Comparison of ENCODE assay signal across 7 mouse cellular contexts in the genomic region with DNA sequence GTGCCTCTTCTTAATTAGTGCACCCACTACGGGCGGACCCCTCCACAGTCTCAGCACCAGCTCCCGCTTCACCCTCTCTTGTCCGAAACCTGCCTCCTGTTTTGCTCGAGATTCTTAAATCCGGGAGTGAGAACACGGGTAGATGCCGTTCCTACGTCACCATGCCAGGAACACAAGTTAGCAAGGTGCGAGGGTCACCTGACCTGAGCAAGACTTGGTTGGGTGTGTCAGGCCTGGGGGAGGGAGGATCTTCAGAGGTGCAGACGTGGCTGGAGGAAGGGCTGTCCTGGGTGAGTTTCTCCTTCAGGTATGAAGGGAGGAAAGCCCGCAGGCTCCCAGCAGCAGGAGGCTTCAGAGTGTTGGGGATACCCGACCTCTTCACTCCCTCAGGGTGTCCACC. TPM values are rescaled to one million over a fixed set of nuclear protein-coding genes. Genes with fewer than 3 reads are reported as not detected.
A peak's percentile ranks its signal among the peaks of the same experiment; 100 is the strongest.
DNase-seq lines count a peak whose midpoint lies in the region; ATAC-seq lines count a peak whose summit lies in the region.

A gene (plus strand): TSS at position 239 of the 400 bp plus-strand sequence.

- H3K4me3 ChIP-seq in megakaryocyte, embryonic 14.5 days (replicated peaks): peak within 1 kb of the TSS; percentile 28
- H3K4me3 ChIP-seq in embryonic facial prominence, embryonic 14.5 days (ENCODE audit: low read depth, low read length): no peak within 1 kb of the TSS
- H3K4me3 ChIP-seq in neural tube, embryonic 14.5 days (ENCODE audit: low read depth, low read length): no peak within 1 kb of the TSS

- no peak for ATAC-seq in megakaryocyte, adult 5-6 weeks (ENCODE audit: poor library complexity, severe bottlenecking)
- no peak for ATAC-seq in embryonic facial prominence, embryonic 14.5 days (ENCODE audit: low read depth)
- ATAC-seq in neural tube, embryonic 14.5 days (ENCODE audit: low read depth): no peak

- H3K27me3 ChIP-seq in megakaryocyte, embryonic 14.5 days (replicated peaks): peaks cover 50% of the 10 kb centered on the region
- no peaks in the 10 kb centered on the region for H3K27me3 ChIP-seq in embryonic facial prominence, embryonic 14.5 days (replicated peaks; ENCODE audit: control insufficient read depth, insufficient read depth, low read length)
- no peaks in the 10 kb centered on the region for H3K27me3 ChIP-seq in neural tube, embryonic 14.5 days (ENCODE audit: control insufficient read depth, insufficient read depth, low read length)

- H3K4me2 ChIP-seq in embryonic facial prominence, embryonic 14.5 days (ENCODE audit: low read depth, low read length): no peak within 1 kb of the TSS
- no peak within 1 kb of the TSS for H3K4me2 ChIP-seq in neural tube, embryonic 14.5 days (ENCODE audit: low read depth, low read length)

- H3K9me3 ChIP-seq in megakaryocyte, embryonic 14.5 days: no peaks in the 10 kb centered on the region
- no peaks in the 10 kb centered on the region for H3K9me3 ChIP-seq in embryonic facial prominence, embryonic 14.5 days (ENCODE audit: control insufficient read depth, low read length)
- no peaks in the 10 kb centered on the region for H3K9me3 ChIP-seq in neural tube, embryonic 14.5 days (ENCODE audit: control insufficient read depth, low read length)

- H3K27ac ChIP-seq in embryonic facial prominence, embryonic 14.5 days (replicated peaks; ENCODE audit: low read depth, low read length): no peak within 1 kb of the TSS
- no peak within 1 kb of the TSS for H3K27ac ChIP-seq in neural tube, embryonic 14.5 days (ENCODE audit: low read depth, low read length)

- H3K9ac ChIP-seq in embryonic facial prominence, embryonic 14.5 days (ENCODE audit: low read depth, low read length): no peak within 1 kb of the TSS
- H3K9ac ChIP-seq in neural tube, embryonic 14.5 days (replicated peaks; ENCODE audit: low read depth, low read length): no peak within 1 kb of the TSS

- WGBS in embryonic facial prominence, embryonic 14.5 days: 24% methylated on average over 13 of the region's 13 CpGs
- 18% methylated on average over 13 of the region's 13 CpGs for WGBS in neural tube, embryonic 14.5 days

- peaks cover 54% of the 10 kb centered on the region for H3K4me1 ChIP-seq in megakaryocyte, embryonic 14.5 days
- H3K4me1 ChIP-seq in embryonic facial prominence, embryonic 14.5 days (ENCODE audit: control insufficient read depth, insufficient read depth, low read length): peaks cover 6% of the 10 kb centered on the region; the same call in 1 of the 2 replicates
- H3K4me1 ChIP-seq in neural tube, embryonic 14.5 days (ENCODE audit: control insufficient read depth, insufficient read depth, low read length): peaks cover 4% of the 10 kb centered on the region

- no peak for DNase-seq in embryonic facial prominence, embryonic 14.5 days (ENCODE audit: low spot score)
- no peak for DNase-seq in layer of hippocampus, postnatal 36 days
- DNase-seq in liver: no peak
- DNase-seq in B cell, adult 2 months: no peak

- H3K36me3 ChIP-seq in megakaryocyte, embryonic 14.5 days (replicated peaks; ENCODE audit: low read length): no peaks in the 10 kb centered on the region
- H3K36me3 ChIP-seq in embryonic facial prominence, embryonic 14.5 days (ENCODE audit: control insufficient read depth, insufficient read depth, low read length): no peaks in the 10 kb centered on the region
- H3K36me3 ChIP-seq in neural tube, embryonic 14.5 days (ENCODE audit: control insufficient read depth, insufficient read depth, low read length): no peaks in the 10 kb centered on the region

RNA-seq across cellular contexts. Expression of the gene that starts here (rescaled TPM):
- 186 and 225 TPM in 2 replicates for polyA plus RNA-seq in megakaryocyte, embryonic 14.5 days (2012; ENCODE audit: insufficient read depth, low replicate concordance)
- total RNA-seq in megakaryocyte, adult 5-6 weeks (2015): 0.11 TPM in 1 of 2 replicates, not detected in the other
- 0.26 TPM in 1 of 2 replicates, not detected in the other for total RNA-seq in megakaryocyte, adult 5-6 weeks (2017)
- 12.6 and 16.2 TPM in 2 replicates for polyA plus RNA-seq in embryonic facial prominence, embryonic 14.5 days (2014; fragmentation: Nextera tagmentation; extraction: Ambion mirVana)
- 100 to 1,000 TPM; 154 to 160 TPM for total RNA-seq in layer of hippocampus, postnatal 36 days (2021)
- 19.3 and 23.9 TPM in 2 replicates for polyA plus RNA-seq in neural tube, embryonic 14.5 days (2014; fragmentation: Nextera tagmentation; extraction: Ambion mirVana)

Comparison
In these comparisons a context has a peak if more than half of its experiments do, and no peak if none do; other contexts are left out.
1. RNA of the gene that starts here (total RNA-seq): 154 to 160 TPM in layer of hippocampus, postnatal 36 days; 0.11 to 0.26 TPM in megakaryocyte, adult 5-6 weeks; every median in the first group is over 100 times any median in the second.